Mouse (Mus musculus): ENCODE data around the gene Cnppd1. TPM values are rescaled to one million over a fixed set of nuclear protein-coding genes. Genes with fewer than 3 reads are reported as not detected.
A peak's percentile ranks its signal among the peaks of the same experiment; 100 is the strongest.

Gene Cnppd1
- polyA plus RNA-seq, 1 experiment from 2014 or later = 50.9 TPM

- no peak for ATAC-seq (replicated peaks; ENCODE audit: low FRiP score)
- no peaks in the 10 kb centered on the region for H3K27me3 ChIP-seq
- peaks cover 56% of the 10 kb centered on the region for H3K36me3 ChIP-seq
- 61% methylated on average over 4 of the region's 4 CpGs for WGBS
- peak overlapping the region; percentile 95 for H3K9ac ChIP-seq
- no peaks in the 10 kb centered on the region for H3K9me3 ChIP-seq (replicated peaks)
- H3K27ac ChIP-seq = peak overlapping the region; percentile 98; the same call in 1 of the 2 replicates
- peak overlapping the region; percentile 84 for H3K4me3 ChIP-seq (replicated peaks)
- peak overlapping the region; percentile 93 for H3K4me2 ChIP-seq
- peaks cover 24% of the 10 kb centered on the region for H3K4me1 ChIP-seq
Measured at GRCm38 (mm10) chr1:75140601-75141190, 1.8 kb downstream of the Cnppd1 start.

DNA sequence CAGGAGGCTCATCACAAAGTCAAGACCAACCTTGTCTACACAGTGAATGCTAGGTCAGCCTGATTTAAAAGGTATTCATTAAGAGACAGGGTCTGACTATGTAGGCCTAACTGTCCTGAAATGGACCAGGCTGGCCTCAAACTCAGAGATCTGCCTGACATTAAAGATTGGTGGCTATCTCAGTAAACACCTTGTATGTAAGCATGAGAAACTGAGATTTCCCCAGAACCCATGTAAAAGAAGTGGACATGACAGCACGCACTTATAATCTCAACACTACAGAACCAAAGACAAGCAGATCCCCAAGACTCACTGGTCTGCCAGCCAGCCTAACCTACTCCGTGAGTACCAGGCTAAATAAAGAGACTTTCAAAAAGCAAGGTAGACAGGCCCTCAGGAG is 4.1 kb downstream of the Cnppd1 start:
- no peak overlapping the region for H3K9ac ChIP-seq
- no peak overlapping the region for H3K4me2 ChIP-seq
- 96% methylated on average over 2 of the region's 2 CpGs for WGBS
- H3K36me3 ChIP-seq = peaks cover 47% of the 10 kb centered on the region
- H3K4me3 ChIP-seq (replicated peaks) = no peak overlapping the region
- H3K4me1 ChIP-seq = peaks cover 14% of the 10 kb centered on the region
- no peaks in the 10 kb centered on the region for H3K27me3 ChIP-seq
- no peak overlapping the region for H3K27ac ChIP-seq
- no peaks in the 10 kb centered on the region for H3K9me3 ChIP-seq (replicated peaks)
- no peak for ATAC-seq (replicated peaks; ENCODE audit: low FRiP score)

GRCm38 (mm10) chr1:75136730-75137129 is 5.8 kb downstream of the Cnppd1 start:
- H3K4me3 ChIP-seq (replicated peaks) = no peak overlapping the region
- no peaks in the 10 kb centered on the region; the same call in 1 of the 2 replicates for H3K27me3 ChIP-seq
- no peak overlapping the region for H3K9ac ChIP-seq
- H3K4me2 ChIP-seq = no peak overlapping the region
- no peaks in the 10 kb centered on the region for H3K9me3 ChIP-seq (replicated peaks)
- H3K36me3 ChIP-seq = peaks cover 47% of the 10 kb centered on the region
- H3K27ac ChIP-seq = no peak overlapping the region
- WGBS = 63% methylated on average over 3 of the region's 3 CpGs
- peaks cover 10% of the 10 kb centered on the region for H3K4me1 ChIP-seq
- 0 out of 2 replicates have a peak, but pooled peaks have one; percentile 6 for ATAC-seq (replicated peaks; ENCODE audit: low FRiP score)

DNA sequence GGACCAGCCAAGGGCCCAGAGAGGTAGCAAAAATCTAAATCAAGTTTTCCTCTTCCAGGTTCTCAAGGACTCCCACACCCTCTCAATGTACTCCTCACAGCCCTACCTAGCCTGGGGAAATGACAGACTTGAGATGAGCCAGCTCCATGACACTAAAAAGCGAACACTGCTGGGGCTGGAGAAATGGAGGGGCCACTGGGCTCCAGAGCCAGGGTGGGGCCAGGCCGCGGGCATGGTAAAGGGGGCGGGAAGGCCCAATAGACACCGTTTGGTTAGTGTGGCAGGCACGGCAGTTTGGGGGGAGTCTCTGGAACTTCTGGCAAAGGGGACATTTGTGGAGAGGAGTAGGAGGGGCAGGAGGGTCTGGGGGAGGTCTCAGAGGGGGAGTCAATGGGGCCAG is 6.2 kb downstream of the Cnppd1 start:
- ATAC-seq (replicated peaks; ENCODE audit: low FRiP score) = no peak
- H3K27me3 ChIP-seq = no peaks in the 10 kb centered on the region; the same call in 1 of the 2 replicates
- 84% methylated on average over 6 of the region's 6 CpGs for WGBS
- H3K4me3 ChIP-seq (replicated peaks) = no peak overlapping the region
- peaks cover 8% of the 10 kb centered on the region for H3K4me1 ChIP-seq
- no peaks in the 10 kb centered on the region for H3K9me3 ChIP-seq (replicated peaks)
- no peak overlapping the region for H3K9ac ChIP-seq
- no peak overlapping the region for H3K27ac ChIP-seq
- H3K4me2 ChIP-seq = no peak overlapping the region
- H3K36me3 ChIP-seq = peaks cover 47% of the 10 kb centered on the region

DNA sequence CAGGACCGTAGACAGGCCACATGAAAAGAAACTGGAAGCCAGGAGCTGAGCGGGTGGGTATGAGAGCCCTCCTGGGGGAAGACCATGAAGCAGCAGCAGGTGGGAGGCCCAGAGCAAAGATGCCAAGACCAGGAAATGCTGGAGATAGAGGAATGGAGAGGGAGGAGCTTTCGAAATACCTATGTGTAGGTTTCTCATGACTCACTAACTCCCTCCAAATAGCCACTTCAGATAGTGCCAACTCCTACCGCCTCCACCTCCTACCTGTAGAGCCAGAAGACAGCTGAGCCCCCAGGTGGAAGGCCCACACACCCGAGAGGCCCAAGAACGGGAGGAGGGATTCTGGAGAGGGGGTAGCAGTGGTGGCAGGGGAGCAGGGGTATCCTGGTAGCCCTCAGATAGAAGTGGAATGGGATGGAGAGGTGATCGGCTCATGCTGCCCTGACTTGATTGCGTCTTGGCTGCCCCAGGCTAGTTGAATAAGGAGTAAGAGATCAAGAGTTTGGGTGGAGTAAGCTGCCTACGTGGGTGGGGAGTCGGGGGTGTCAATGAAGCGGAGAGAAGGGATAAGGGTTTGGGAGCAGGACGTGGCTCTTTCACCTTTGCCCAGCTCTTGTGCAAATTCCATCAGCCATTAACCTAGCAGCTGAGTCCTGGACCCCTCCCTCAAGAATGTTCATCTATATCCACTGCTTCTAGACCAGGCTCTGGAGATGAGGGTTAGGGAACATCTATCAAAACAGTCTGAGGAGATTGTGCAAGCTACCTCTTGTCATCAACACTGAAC is 8.9 kb downstream of the Cnppd1 start, which contains the start of gene Slc23a3:
Slc23a3 (minus strand) TSS at position 470 of the 787 bp plus-strand sequence.
- peaks cover 35% of the 10 kb centered on the region for H3K36me3 ChIP-seq
- peak; percentile 52 for ATAC-seq (replicated peaks; ENCODE audit: low FRiP score)

GRCm38 (mm10) chr1:75128641-75129040 is 13.9 kb downstream of the Cnppd1 start:
- no peak for ATAC-seq (replicated peaks; ENCODE audit: low FRiP score)
- no peak overlapping the region for H3K27ac ChIP-seq
- H3K4me1 ChIP-seq = peaks cover 13% of the 10 kb centered on the region
- H3K9ac ChIP-seq = no peak overlapping the region
- no peaks in the 10 kb centered on the region; the same call in 1 of the 2 replicates for H3K27me3 ChIP-seq
- H3K9me3 ChIP-seq (replicated peaks) = no peaks in the 10 kb centered on the region
- H3K36me3 ChIP-seq = no peaks in the 10 kb centered on the region
- WGBS = 67% methylated on average over 3 of the region's 3 CpGs
- H3K4me2 ChIP-seq = no peak overlapping the region
- H3K4me3 ChIP-seq (replicated peaks) = no peak overlapping the region

More for the DNA sequence above, 8.9 kb downstream of the Cnppd1 start, which contains the start of gene Slc23a3:
- Histone ChIP-seq H3K9me3 (replicated peaks) (no peaks in the 10 kb centered on the region), H3K4me1 (no peaks in the 10 kb centered on the region), H3K27me3 (no peaks in the 10 kb centered on the region; the same call in 1 of the 2 replicates), H3K9ac (no peak within 1 kb of the TSS), H3K4me2 (0 out of 2 replicates have a peak within 1 kb of the TSS, but pooled peaks have one; percentile 7), H3K4me3 (replicated peaks) (no peak within 1 kb of the TSS), H3K27ac (no peak within 1 kb of the TSS)
- 53% methylated on average over 12 of the region's 12 CpGs for WGBS

DNA sequence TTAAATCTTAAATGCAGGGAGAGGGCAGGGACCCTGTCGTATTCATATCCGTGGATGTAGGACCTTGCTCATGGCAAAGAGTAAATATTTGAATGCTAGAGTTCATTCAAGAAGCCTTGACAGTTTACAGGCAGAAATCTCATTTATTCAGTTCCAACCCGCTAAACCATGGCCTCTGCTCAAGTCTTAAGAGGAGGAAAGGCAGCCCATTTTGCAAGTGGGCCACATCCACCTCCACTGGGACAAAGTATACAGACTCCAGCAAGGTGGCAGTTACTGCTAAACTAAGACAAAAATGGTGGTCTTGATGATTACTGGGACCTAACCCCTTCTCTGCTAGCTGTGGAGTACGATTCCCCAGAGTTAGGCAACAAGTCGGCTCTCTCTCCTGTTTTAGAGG is 17.1 kb downstream of the Cnppd1 start:
- peak; percentile 13; the same call in 1 of the 2 replicates for ATAC-seq (replicated peaks; ENCODE audit: low FRiP score)
- Histone ChIP-seq H3K36me3 (no peaks in the 10 kb centered on the region), H3K4me1 (peaks cover 13% of the 10 kb centered on the region), H3K9ac (peak overlapping the region; percentile 53), H3K4me2 (peak overlapping the region; percentile 65), H3K27ac (peak overlapping the region; percentile 99), H3K9me3 (replicated peaks) (no peaks in the 10 kb centered on the region), H3K4me3 (replicated peaks) (peak overlapping the region; percentile 58), H3K27me3 (no peaks in the 10 kb centered on the region)
- WGBS = 30% methylated on average over 5 of the region's 5 CpGs

- Histone ChIP-seq H3K9ac (peak within 1 kb of the TSS; percentile 53), H3K27me3 (no peaks in the 10 kb centered on the region), H3K4me1 (peaks cover 13% of the 10 kb centered on the region), H3K4me3 (replicated peaks) (peak within 1 kb of the TSS; percentile 58), H3K4me2 (peak within 1 kb of the TSS; percentile 65), H3K36me3 (no peaks in the 10 kb centered on the region), H3K27ac (peak within 1 kb of the TSS; percentile 99), H3K9me3 (replicated peaks) (no peaks in the 10 kb centered on the region)
- peak; percentile 98 for ATAC-seq (replicated peaks; ENCODE audit: low FRiP score)
- WGBS = 1% methylated on average over 56 of the region's 56 CpGs
Measured at GRCm38 (mm10) chr1:75124346-75125321, 17.9 kb downstream of the Cnppd1 start, which contains the start of gene Nhej1. TSS of gene Nhej1 (minus strand) at chr1:75125200.

GRCm38 (mm10) chr1:75122211-75122610 is 20.3 kb downstream of the Cnppd1 start:
- Histone ChIP-seq H3K27me3 (no peaks in the 10 kb centered on the region), H3K4me1 (peaks cover 13% of the 10 kb centered on the region), H3K9me3 (replicated peaks) (no peaks in the 10 kb centered on the region), H3K4me2 (no peak overlapping the region), H3K9ac (no peak overlapping the region), H3K4me3 (replicated peaks) (no peak overlapping the region), H3K27ac (no peak overlapping the region), H3K36me3 (no peaks in the 10 kb centered on the region)
- WGBS = 80% methylated on average over 3 of the region's 3 CpGs
- no peak for ATAC-seq (replicated peaks; ENCODE audit: low FRiP score)
